Mouse (Mus musculus): ENCODE measurements at regions not wholly inside any gene's neighbourhood (a gene's known extent, or its start where the extent isn't known, plus 50 kb on each side); places are given as distances from the start of the nearest gene placed in this dataset.

- no peak for TF ChIP-seq POLR2A (IDR thresholded peaks at IDR 0.05; ENCODE audit: insufficient read depth, low read depth, low read length)
- no peak for TF ChIP-seq CTCF (IDR thresholded peaks at IDR 0.05)
These were observed 83.9 kb downstream of the Ttc32 start for GRCm38 (mm10) chr12:9113652-9114051.
